Mouse (Mus musculus): ENCODE results near the gene Hscb. TPM values are rescaled to one million over a fixed set of nuclear protein-coding genes. Genes with fewer than 3 reads are reported as not detected.
"Not testable (repeated sequence)": the region's sequence is repeated elsewhere in the genome, so short reads cannot be mapped to it uniquely, and the experiment has no call there.

Gene Hscb
- 21.6 and 24.4 TPM in 2 replicates for polyA plus RNA-seq (2012; rRNA removed)

DNA sequence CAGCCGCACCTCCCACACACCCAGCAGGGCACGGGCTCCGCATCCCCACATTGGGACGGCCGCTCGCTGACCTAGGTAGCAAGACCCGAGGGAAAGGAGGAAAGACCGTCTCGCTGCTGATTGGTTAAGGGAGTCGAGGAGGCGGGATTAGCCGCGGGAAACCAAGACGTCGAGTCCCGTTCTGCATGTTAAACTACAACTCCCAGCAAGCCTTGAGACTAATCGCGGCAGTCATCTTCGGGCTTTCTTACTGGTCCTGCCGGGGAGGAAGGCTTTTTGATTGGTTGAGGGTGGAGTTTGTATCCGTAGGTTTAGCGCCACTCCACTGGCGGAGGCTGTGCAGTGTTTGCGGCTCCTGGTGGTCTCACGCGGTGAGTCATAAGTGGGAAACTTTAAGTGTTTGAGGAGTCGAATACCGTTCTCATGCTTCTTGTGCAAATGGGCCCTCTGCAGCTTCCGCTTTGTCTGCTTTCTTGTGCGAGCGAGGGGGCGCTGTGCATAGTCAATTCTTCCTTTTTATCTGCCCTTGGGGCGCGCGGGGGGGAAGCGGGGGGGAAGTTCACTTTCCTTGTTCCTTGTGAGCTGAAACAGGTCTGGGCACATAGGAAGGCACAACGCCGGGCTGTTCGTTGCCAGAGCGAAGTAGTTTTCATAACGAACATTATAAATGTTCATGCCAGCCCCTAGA is at the start of gene Hscb, which contains the start of gene Chek2:
Gene Hscb, minus strand, starts transcription at position 100 of the 688 bp plus-strand sequence.
Gene Chek2, plus strand, starts transcription at position 302 of the 688 bp plus-strand sequence.
- WGBS: under 1% methylated on average over 41 of the region's 41 CpGs
- no peaks in the 10 kb centered on the region for H3K27me3 ChIP-seq (ENCODE audit: control insufficient read depth, insufficient read depth, low read length)
- TF ChIP-seq CTCF (IDR thresholded peaks at IDR 0.05; ENCODE audit: borderline replicate concordance, insufficient read depth, low read depth, low read length): peak; percentile 41; the same call in 1 of the 2 replicates
- TF ChIP-seq POLR2A (IDR thresholded peaks at IDR 0.05; ENCODE audit: borderline replicate concordance, insufficient read depth, low read length): peak; percentile 79

DNA sequence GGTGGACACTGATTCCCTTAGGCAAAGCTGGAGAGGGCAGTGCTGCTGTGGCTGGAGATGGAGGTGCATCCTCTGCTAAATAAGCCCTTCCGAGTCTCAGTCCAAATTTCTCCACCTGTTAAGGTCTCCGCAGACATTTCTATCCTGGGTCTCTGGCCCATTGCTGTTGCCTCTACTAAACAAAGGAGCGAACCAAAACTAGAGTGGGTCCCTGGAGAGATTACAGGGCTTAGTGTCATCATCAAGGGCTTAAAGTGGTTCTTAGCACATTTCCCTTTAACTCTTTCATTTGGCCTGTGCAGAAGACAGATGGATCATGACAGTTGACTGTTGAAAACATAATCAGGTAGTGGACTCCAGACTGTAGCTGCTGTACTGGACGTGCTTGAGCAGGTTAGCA is 49.0 kb upstream of the Hscb start:
- TF ChIP-seq CTCF (IDR thresholded peaks at IDR 0.05; ENCODE audit: borderline replicate concordance, insufficient read depth, low read depth, low read length) (no peak), POLR2A (IDR thresholded peaks at IDR 0.05; ENCODE audit: borderline replicate concordance, insufficient read depth, low read length) (no peak)
- Histone ChIP-seq H3K27ac (ENCODE audit: insufficient read depth, low read length) (no peak overlapping the region), H3K4me1 (ENCODE audit: control insufficient read depth, insufficient read depth, low read length) (no peaks in the 10 kb centered on the region), H3K4me3 (replicated peaks; ENCODE audit: insufficient read depth, low read depth, low read length) (no peak overlapping the region), H3K27me3 (ENCODE audit: control insufficient read depth, insufficient read depth, low read length) (no peaks in the 10 kb centered on the region)
- DNase-seq: no peak
- WGBS: 73% methylated on average over 4 of the region's 4 CpGs

More for the DNA sequence above, at the start of gene Hscb, which contains the start of gene Chek2:
- DNase-seq: peak; percentile 100
- Histone ChIP-seq H3K27ac (ENCODE audit: insufficient read depth, low read length) (peak within 1 kb of the TSS; percentile 95), H3K4me1 (ENCODE audit: control insufficient read depth, insufficient read depth, low read length) (no peaks in the 10 kb centered on the region), H3K4me3 (replicated peaks; ENCODE audit: insufficient read depth, low read depth, low read length) (peak within 1 kb of the TSS; percentile 85)

DNA sequence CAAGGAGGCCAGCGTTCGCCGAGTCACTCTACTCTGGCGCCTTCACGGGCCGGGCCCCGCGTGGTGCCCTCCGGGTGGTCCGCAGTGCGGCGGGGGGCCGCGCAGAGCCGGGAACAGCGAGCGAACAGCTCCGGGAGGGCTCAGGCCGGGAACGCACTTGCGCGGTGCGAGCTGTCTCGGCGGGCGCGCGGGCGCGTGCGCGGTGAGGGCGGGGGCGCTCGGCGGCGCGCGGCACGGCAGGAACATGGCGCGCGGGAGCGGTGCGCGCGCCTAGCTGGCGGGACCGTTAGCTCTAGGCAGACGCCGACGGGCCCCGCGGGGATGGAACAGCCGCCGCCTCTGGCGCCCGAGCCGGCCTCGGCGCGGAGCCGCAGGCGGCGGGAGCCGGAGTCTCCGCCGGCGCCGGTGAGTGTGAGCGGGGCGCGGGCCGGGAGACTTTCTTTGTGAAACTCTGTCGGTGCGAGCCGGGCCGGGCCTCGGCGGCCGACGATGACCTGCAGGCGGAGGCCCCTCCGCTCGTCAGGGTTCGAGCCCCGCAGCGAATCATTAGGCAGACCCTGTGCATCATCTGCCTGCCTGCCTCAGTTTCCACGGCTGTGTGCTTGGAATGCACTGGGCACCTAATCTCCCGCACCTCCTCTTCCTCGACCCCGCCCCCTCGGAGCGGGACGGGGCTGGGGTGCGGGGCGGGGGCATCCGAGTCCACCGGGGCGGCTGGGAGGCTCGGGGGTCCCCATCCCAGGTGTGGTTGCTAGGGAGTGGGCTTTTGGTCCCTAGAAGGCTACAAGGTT is 40.2 kb upstream of the Hscb start, which contains the start of gene Ttc28:
Gene Ttc28, plus strand, starts transcription at position 220 of the 791 bp plus-strand sequence.
- Histone ChIP-seq H3K4me3 (replicated peaks; ENCODE audit: insufficient read depth, low read depth, low read length) (peak within 1 kb of the TSS; percentile 65), H3K27me3 (ENCODE audit: control insufficient read depth, insufficient read depth, low read length) (no peaks in the 10 kb centered on the region), H3K27ac (ENCODE audit: insufficient read depth, low read length) (peak within 1 kb of the TSS; percentile 44), H3K4me1 (ENCODE audit: control insufficient read depth, insufficient read depth, low read length) (no peaks in the 10 kb centered on the region)
- TF ChIP-seq POLR2A (IDR thresholded peaks at IDR 0.05; ENCODE audit: borderline replicate concordance, insufficient read depth, low read length): peak; percentile 64; the same call in 1 of the 2 replicates
- TF ChIP-seq CTCF (IDR thresholded peaks at IDR 0.05; ENCODE audit: borderline replicate concordance, insufficient read depth, low read depth, low read length): no peak
- DNase-seq: peak; percentile 87 to 90
- WGBS: under 1% methylated on average over 101 of the region's 101 CpGs

DNA sequence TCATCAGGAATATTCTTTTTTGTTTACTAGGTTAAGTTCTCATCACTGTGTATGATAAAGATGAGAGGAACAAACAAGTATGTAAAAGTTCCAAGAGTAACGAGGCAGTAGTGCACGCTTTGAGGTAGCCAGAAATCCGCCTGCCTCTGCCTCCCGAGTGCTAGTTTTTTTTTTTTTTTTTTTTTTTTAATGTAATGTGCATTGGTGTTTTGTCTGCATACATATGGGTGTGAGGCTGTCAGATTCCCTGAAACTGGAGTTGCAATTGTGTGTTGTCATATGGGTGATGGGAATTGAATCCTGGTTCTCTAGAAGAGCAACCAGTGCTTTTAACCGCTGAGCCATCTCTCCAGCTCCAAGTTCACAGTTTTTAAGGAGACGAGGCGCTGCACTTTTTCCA is 39.5 kb upstream of the Hscb start:
- H3K4me1 ChIP-seq (ENCODE audit: control insufficient read depth, insufficient read depth, low read length): no peaks in the 10 kb centered on the region
- TF ChIP-seq CTCF (IDR thresholded peaks at IDR 0.05; ENCODE audit: borderline replicate concordance, insufficient read depth, low read depth, low read length) (no peak), POLR2A (IDR thresholded peaks at IDR 0.05; ENCODE audit: borderline replicate concordance, insufficient read depth, low read length) (no peak)
- WGBS: 60% methylated on average over 7 of the region's 7 CpGs
- no peak for DNase-seq
- peak overlapping the region; percentile 65 for H3K4me3 ChIP-seq (replicated peaks; ENCODE audit: insufficient read depth, low read depth, low read length)
- no peaks in the 10 kb centered on the region for H3K27me3 ChIP-seq (ENCODE audit: control insufficient read depth, insufficient read depth, low read length)
- H3K27ac ChIP-seq (ENCODE audit: insufficient read depth, low read length): peak overlapping the region; percentile 44

GRCm38 (mm10) chr5:110878526-110878925 is 38.9 kb upstream of the Hscb start:
- 98% methylated on average over 1 of the region's 1 CpGs for WGBS
- not testable (repeated sequence) for H3K4me1 ChIP-seq (ENCODE audit: control insufficient read depth, insufficient read depth, low read length); DNase-seq; H3K27me3 ChIP-seq (ENCODE audit: control insufficient read depth, insufficient read depth, low read length); H3K27ac ChIP-seq (ENCODE audit: insufficient read depth, low read length); H3K4me3 ChIP-seq (replicated peaks; ENCODE audit: insufficient read depth, low read depth, low read length)

GRCm38 (mm10) chr5:110877666-110878505 is 38.3 kb upstream of the Hscb start:
- 85% methylated on average over 5 of the region's 5 CpGs for WGBS

DNA sequence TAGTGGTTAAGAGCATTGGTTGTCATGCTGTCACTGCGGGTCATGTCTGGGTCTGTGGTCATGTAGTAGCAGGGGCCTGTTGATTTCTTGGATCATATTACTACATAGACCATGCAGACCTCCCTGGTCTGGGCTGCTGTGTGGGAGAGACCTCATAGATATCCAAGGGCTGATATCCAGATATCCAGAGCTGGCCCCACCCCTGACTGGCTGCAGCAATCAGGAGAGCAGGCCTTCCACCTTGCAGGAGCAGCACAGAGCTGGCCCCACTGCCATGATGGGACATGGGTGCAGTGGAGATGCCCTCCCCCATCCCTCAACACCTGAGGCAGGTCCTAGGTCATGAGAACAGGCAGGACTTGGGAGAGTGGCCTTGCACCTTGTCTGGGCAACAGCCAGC is 35.7 kb upstream of the Hscb start:
- Histone ChIP-seq H3K4me1 (ENCODE audit: control insufficient read depth, insufficient read depth, low read length) (no peaks in the 10 kb centered on the region), H3K27me3 (ENCODE audit: control insufficient read depth, insufficient read depth, low read length) (no peaks in the 10 kb centered on the region), H3K4me3 (replicated peaks; ENCODE audit: insufficient read depth, low read depth, low read length) (no peak overlapping the region), H3K27ac (ENCODE audit: insufficient read depth, low read length) (no peak overlapping the region)
- WGBS: 61% methylated on average over 1 of the region's 1 CpGs
- TF ChIP-seq POLR2A (IDR thresholded peaks at IDR 0.05; ENCODE audit: borderline replicate concordance, insufficient read depth, low read length) (no peak), CTCF (IDR thresholded peaks at IDR 0.05; ENCODE audit: borderline replicate concordance, insufficient read depth, low read depth, low read length) (no peak)
- no peak for DNase-seq

More at GRCm38 (mm10) chr5:110877666-110878505, 38.3 kb upstream of the Hscb start:
- Histone ChIP-seq H3K4me1 (ENCODE audit: control insufficient read depth, insufficient read depth, low read length) (no peaks in the 10 kb centered on the region), H3K27me3 (ENCODE audit: control insufficient read depth, insufficient read depth, low read length) (no peaks in the 10 kb centered on the region), H3K4me3 (replicated peaks; ENCODE audit: insufficient read depth, low read depth, low read length) (no peak overlapping the region), H3K27ac (ENCODE audit: insufficient read depth, low read length) (no peak overlapping the region)
- TF ChIP-seq POLR2A (IDR thresholded peaks at IDR 0.05; ENCODE audit: borderline replicate concordance, insufficient read depth, low read length) (no peak), CTCF (IDR thresholded peaks at IDR 0.05; ENCODE audit: borderline replicate concordance, insufficient read depth, low read depth, low read length) (no peak)
- DNase-seq: no peak
